In genomic region chr10:13437011-13437410, GRCm38 (mm10) we compare ENCODE assay signal across 25 mouse cellular contexts. TPM values are rescaled to one million over a fixed set of nuclear protein-coding genes. Genes with fewer than 3 reads are reported as not detected.
DNase-seq lines count a peak whose midpoint lies in the region; ATAC-seq lines count a peak whose summit lies in the region.
"Had no signal": no experiment of that assay in that cellular context is flagged by ENCODE, and none has a peak within 500 bp of the region (broad histone marks: within the 10 kb centered on the region; RNA-seq: fewer than 3 reads in every experiment).

No protein-coding gene starts in this region.

- peaks cover 23% of the 10 kb centered on the region for H3K4me1 ChIP-seq in heart, embryonic 10.5 days
- peaks cover 10% of the 10 kb centered on the region; the same call in 1 of the 2 replicates for H3K4me1 ChIP-seq in kidney, embryonic 16.5 days (ENCODE audit: insufficient read depth, low read length)
- peaks cover 6% of the 10 kb centered on the region for H3K4me1 ChIP-seq in embryonic facial prominence, embryonic 14.5 days (ENCODE audit: control insufficient read depth, insufficient read depth, low read length)
- H3K4me1 ChIP-seq in heart, embryonic 16.5 days (ENCODE audit: control insufficient read depth, insufficient read depth, low read length): peaks cover 14% of the 10 kb centered on the region

- WGBS in heart, embryonic 10.5 days: 87% methylated on average over 9 of the region's 9 CpGs
- 66% methylated on average over 9 of the region's 9 CpGs for WGBS in kidney, embryonic 16.5 days
- WGBS in embryonic facial prominence, embryonic 14.5 days: 79% methylated on average over 9 of the region's 9 CpGs
- 72% methylated on average over 9 of the region's 9 CpGs for WGBS in heart, embryonic 16.5 days

- peak overlapping the region; percentile 56; the same call in 1 of the 2 replicates for H3K27ac ChIP-seq in heart, embryonic 10.5 days
- H3K27ac ChIP-seq in kidney, embryonic 16.5 days (ENCODE audit: low read length): peak overlapping the region; percentile 65
- H3K27ac ChIP-seq in embryonic facial prominence, embryonic 14.5 days (replicated peaks; ENCODE audit: low read depth, low read length): peak overlapping the region; percentile 34; the same call in 1 of the 2 replicates
- H3K27ac ChIP-seq in heart, embryonic 16.5 days (ENCODE audit: low read length): peak overlapping the region; percentile 65
- H3K27ac ChIP-seq: embryonic facial prominence, embryonic 15.5 days; left cerebral cortex, adult 2 months; macrophage had no signal

- H3K4me2 ChIP-seq in kidney, embryonic 16.5 days (replicated peaks; ENCODE audit: low read depth, low read length): no peak overlapping the region
- H3K4me2 ChIP-seq in embryonic facial prominence, embryonic 14.5 days (ENCODE audit: low read depth, low read length): no peak overlapping the region
- peak overlapping the region; percentile 46 for H3K4me2 ChIP-seq in heart, embryonic 16.5 days (ENCODE audit: low read depth, low read length)
- H3K4me2 ChIP-seq: embryonic facial prominence, embryonic 15.5 days; liver, embryonic 11.5 days had no signal

- no peak overlapping the region for H3K9ac ChIP-seq in kidney, embryonic 16.5 days (replicated peaks; ENCODE audit: low read length)
- H3K9ac ChIP-seq in embryonic facial prominence, embryonic 14.5 days (ENCODE audit: low read depth, low read length): no peak overlapping the region
- H3K9ac ChIP-seq in heart, embryonic 16.5 days (ENCODE audit: low read length): no peak overlapping the region
- H3K9ac ChIP-seq: embryonic facial prominence, embryonic 15.5 days; liver, postnatal 0 days had no signal

- H3K36me3 ChIP-seq in heart, embryonic 10.5 days: no peaks in the 10 kb centered on the region
- no peaks in the 10 kb centered on the region for H3K36me3 ChIP-seq in kidney, embryonic 16.5 days (ENCODE audit: insufficient read depth, low read length)
- no peaks in the 10 kb centered on the region for H3K36me3 ChIP-seq in embryonic facial prominence, embryonic 14.5 days (ENCODE audit: control insufficient read depth, insufficient read depth, low read length)
- H3K36me3 ChIP-seq in heart, embryonic 16.5 days (ENCODE audit: control insufficient read depth, insufficient read depth): no peaks in the 10 kb centered on the region
- H3K36me3 ChIP-seq: embryonic facial prominence, embryonic 15.5 days had no signal

- no peak for ATAC-seq in kidney, embryonic 16.5 days (ENCODE audit: low FRiP score, low TSS enrichment)
- no peak for ATAC-seq in embryonic facial prominence, embryonic 14.5 days (ENCODE audit: low read depth)
- no peak for ATAC-seq in heart, embryonic 16.5 days (replicated peaks; ENCODE audit: extremely low read depth, insufficient read depth, low FRiP score)
- ATAC-seq: forebrain, embryonic 16.5 days; intestine, postnatal 0 days; liver, postnatal 0 days; lung, postnatal 0 days had no signal

- DNase-seq in heart, embryonic 10.5 days (ENCODE audit: low spot score): no peak
- DNase-seq in heart, adult 8-10 months (ENCODE audit: low spot score): no peak
- DNase-seq in kidney, postnatal 25 days: no peak
- no peak for DNase-seq in embryonic facial prominence, embryonic 14.5 days (ENCODE audit: low spot score)
- DNase-seq in spleen, postnatal 10 days (ENCODE audit: low spot score in 2 of 2): no peak
- DNase-seq: adrenal gland, adult 8-10 months; cerebellum, adult 11-12 months; cerebellum, postnatal 10 days; gastrocnemius, postnatal 10 days; right cerebral cortex, adult 18-20 months; right cerebral cortex, postnatal 4 days; thymus, adult 18-20 months; thymus, postnatal 36 days had no signal

- no peak overlapping the region for H3K4me3 ChIP-seq in heart, embryonic 10.5 days
- H3K4me3 ChIP-seq in kidney, embryonic 16.5 days (ENCODE audit: low read length): no peak overlapping the region
- H3K4me3 ChIP-seq in embryonic facial prominence, embryonic 14.5 days (ENCODE audit: low read depth, low read length): no peak overlapping the region
- no peak overlapping the region for H3K4me3 ChIP-seq in heart, embryonic 16.5 days (ENCODE audit: low read length)
- H3K4me3 ChIP-seq: embryonic facial prominence, embryonic 15.5 days; left cerebral cortex, adult 2 months had no signal

- no peaks in the 10 kb centered on the region for H3K27me3 ChIP-seq in heart, embryonic 10.5 days (ENCODE audit: insufficient read depth, poor library complexity, severe bottlenecking)
- H3K27me3 ChIP-seq in kidney, embryonic 16.5 days (ENCODE audit: insufficient read depth, low read length): no peaks in the 10 kb centered on the region
- no peaks in the 10 kb centered on the region for H3K27me3 ChIP-seq in embryonic facial prominence, embryonic 14.5 days (replicated peaks; ENCODE audit: control insufficient read depth, insufficient read depth, low read length)
- H3K27me3 ChIP-seq in heart, embryonic 16.5 days (ENCODE audit: control insufficient read depth, insufficient read depth, low read length): no peaks in the 10 kb centered on the region
- H3K27me3 ChIP-seq: embryonic facial prominence, embryonic 15.5 days had no signal

- no peaks in the 10 kb centered on the region for H3K9me3 ChIP-seq in heart, embryonic 10.5 days
- H3K9me3 ChIP-seq in kidney, embryonic 16.5 days (ENCODE audit: low read length): no peaks in the 10 kb centered on the region
- no peaks in the 10 kb centered on the region for H3K9me3 ChIP-seq in embryonic facial prominence, embryonic 14.5 days (ENCODE audit: control insufficient read depth, low read length)
- H3K9me3 ChIP-seq in heart, embryonic 16.5 days (replicated peaks; ENCODE audit: control insufficient read depth, low read length): no peaks in the 10 kb centered on the region
- H3K9me3 ChIP-seq: embryonic facial prominence, embryonic 15.5 days had no signal

RNA-seq across cellular contexts. Expression of gene Phactr2, which starts 37.2 kb away (rescaled TPM):
- polyA plus RNA-seq in heart, embryonic 10.5 days (2016; fragmentation: Nextera tagmentation; extraction: Ambion mirVana): 53.3 and 54.6 TPM in 2 replicates
- total RNA-seq in heart, adult 8-10 months (2022): 10 to 100 TPM; 45.2 to 50.3 (median 48.6) TPM
- polyA plus RNA-seq in kidney, embryonic 16.5 days (2015; fragmentation: Nextera tagmentation; extraction: Ambion mirVana): 20.7 and 26.9 TPM in 2 replicates
- polyA plus RNA-seq in embryonic facial prominence, embryonic 14.5 days (2014; fragmentation: Nextera tagmentation; extraction: Ambion mirVana): 37.8 and 39.9 TPM in 2 replicates
- 55.5 and 57.1 TPM in 2 replicates for polyA plus RNA-seq in heart, embryonic 16.5 days (2015; fragmentation: Nextera tagmentation; extraction: Ambion mirVana)
- total RNA-seq: MEL had no signal
- polyA plus RNA-seq: C2C12 had no signal
